Mouse (Mus musculus): Measurements from ENCODE around the gene Adamts2. TPM values are rescaled to one million over a fixed set of nuclear protein-coding genes. Genes with fewer than 3 reads are reported as not detected.
A peak's percentile ranks its signal among the peaks of the same experiment; 100 is the strongest.

Adamts2 gene
- polyA plus RNA-seq (2012; rRNA removed): 8.7 and 10.6 TPM in 2 replicates

DNA sequence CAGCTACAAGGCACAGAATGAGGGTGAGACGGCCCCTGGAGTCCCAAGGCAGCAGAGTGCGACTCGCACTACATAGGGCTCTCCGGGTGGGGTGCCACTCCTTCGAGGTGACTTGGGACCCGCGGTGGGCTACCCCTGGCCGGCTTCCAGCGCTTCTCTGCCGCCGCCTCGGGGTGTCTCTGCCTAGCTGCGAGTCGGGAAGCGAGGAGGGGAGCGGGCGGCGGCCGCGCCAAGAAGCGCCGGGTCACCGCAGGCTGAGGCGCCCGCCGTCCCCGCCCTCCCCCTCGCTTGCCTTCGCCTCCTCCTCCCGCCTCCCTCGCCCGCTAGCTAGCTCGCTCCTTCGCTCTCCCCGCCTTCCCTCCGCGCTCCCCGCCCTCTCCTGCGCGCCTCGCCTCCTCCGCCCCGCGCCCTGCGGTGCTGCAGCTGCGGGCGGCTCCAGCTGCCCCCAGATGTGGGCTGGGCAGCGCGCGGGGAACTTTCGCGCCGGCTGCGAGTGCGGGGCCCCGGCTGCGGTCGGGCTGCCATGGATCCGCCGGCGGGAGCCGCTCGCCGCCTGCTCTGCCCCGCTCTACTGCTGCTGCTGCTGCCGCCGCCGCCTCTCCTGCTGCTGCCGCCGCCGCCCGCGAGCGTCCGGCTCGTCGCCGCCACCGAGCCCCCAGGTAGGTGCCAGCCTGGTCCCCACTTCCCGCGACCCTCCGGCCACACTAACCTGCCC is at the start of gene Adamts2:
Gene Adamts2, plus strand, starts transcription at position 444 of the 715 bp plus-strand sequence.
- peak within 1 kb of the TSS; percentile 42 for H3K4me3 ChIP-seq (ENCODE audit: insufficient read depth, low read length)
- H3K27ac ChIP-seq (ENCODE audit: insufficient read depth, low read length): no peak within 1 kb of the TSS
- TF ChIP-seq CTCF (IDR thresholded peaks at IDR 0.05; ENCODE audit: extremely low read depth, insufficient read depth, low read length) (no peak), POLR2A (IDR thresholded peaks at IDR 0.05; ENCODE audit: extremely low read depth, insufficient read depth, low read length) (no peak)
- no peaks in the 10 kb centered on the region for H3K4me1 ChIP-seq (ENCODE audit: control insufficient read depth, insufficient read depth, low read length)

DNA sequence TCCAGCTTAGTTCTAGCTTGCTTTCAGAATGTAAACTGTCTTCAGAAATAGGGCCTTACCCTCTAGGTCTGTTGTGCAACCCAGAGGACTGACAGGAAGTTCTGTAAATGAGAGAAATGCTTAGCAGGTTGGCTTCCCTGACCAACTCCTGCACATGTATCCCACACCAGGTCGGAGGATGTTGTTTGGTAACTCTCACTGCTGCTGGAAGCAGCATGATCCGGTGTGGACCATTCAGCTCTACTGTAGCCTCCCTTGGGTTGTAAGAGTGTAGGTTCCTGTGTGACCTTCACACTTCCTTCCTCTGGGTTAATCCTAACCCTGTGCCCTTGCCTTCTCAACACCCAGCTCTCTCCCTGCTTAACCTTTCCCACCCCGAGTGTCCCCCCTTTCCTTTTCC is 44.8 kb upstream of the Adamts2 start:
- H3K4me3 ChIP-seq (ENCODE audit: insufficient read depth, low read length): no peak overlapping the region
- no peak overlapping the region for H3K27ac ChIP-seq (ENCODE audit: insufficient read depth, low read length)
- no peaks in the 10 kb centered on the region for H3K4me1 ChIP-seq (ENCODE audit: control insufficient read depth, insufficient read depth, low read length)
- TF ChIP-seq POLR2A (IDR thresholded peaks at IDR 0.05; ENCODE audit: extremely low read depth, insufficient read depth, low read length): no peak
- TF ChIP-seq CTCF (IDR thresholded peaks at IDR 0.05; ENCODE audit: extremely low read depth, insufficient read depth, low read length): no peak

DNA sequence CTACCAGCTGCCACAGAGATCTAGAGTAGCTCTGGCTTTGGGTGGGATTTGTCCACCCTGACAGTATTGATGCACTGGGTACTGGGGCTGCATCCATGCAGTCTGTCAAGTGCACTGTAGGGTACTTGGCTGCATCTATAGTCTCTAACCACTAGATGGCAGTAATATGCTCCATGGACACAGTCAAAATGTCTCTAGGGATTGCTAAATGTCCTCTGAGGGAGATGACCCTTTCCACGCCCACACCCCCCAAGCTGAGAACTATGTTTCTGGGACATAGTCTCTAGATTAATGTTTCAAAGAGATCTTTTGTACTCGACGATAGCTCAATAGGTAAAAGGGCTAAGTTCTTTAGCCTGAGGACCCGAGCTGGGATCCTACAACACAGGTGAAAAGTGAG is 42.8 kb upstream of the Adamts2 start:
- TF ChIP-seq POLR2A (IDR thresholded peaks at IDR 0.05; ENCODE audit: extremely low read depth, insufficient read depth, low read length): no peak
- peak; percentile 40 for TF ChIP-seq CTCF (IDR thresholded peaks at IDR 0.05; ENCODE audit: extremely low read depth, insufficient read depth, low read length)
- H3K27ac ChIP-seq (ENCODE audit: insufficient read depth, low read length): no peak overlapping the region
- no peaks in the 10 kb centered on the region for H3K4me1 ChIP-seq (ENCODE audit: control insufficient read depth, insufficient read depth, low read length)
- no peak overlapping the region for H3K4me3 ChIP-seq (ENCODE audit: insufficient read depth, low read length)

DNA sequence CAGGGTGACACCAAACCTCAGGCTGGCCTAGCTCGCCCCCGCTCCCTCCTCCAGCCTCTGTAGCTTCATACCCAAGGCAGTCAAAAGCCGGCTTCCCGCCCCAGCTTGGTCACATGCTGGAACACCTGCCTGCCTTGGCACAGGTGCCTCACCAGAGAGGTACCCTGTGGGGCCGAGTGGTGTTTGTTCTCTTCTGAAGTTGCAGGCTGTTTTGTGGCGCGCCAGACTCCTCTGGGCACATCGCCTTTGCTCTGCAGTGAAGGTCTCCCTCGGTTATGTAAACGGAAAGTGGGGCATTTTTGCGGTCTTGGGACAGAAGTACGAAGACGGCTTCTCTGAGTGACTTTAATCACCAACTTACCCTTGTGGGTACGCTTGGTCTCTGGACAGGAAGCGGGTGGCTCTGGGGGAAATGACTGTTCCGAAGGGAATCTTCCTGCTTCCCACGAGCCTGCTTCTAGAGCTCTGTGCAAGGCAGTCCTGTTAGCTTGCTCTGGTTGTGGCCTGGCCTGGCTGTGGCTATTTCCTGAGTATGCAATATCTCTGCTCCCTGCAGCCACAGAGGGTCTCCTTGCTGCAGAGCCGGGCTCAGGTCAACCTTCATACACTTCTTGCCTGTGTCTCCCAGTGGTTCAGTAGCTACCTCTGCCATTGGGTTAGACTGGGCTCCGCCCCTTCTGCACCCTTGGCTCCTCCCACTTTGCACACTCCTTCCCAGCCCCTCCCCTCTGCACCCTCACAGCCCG is 36.2 kb upstream of the Adamts2 start:
- Histone ChIP-seq H3K27ac (ENCODE audit: insufficient read depth, low read length) (no peak overlapping the region), H3K4me3 (ENCODE audit: insufficient read depth, low read length) (no peak overlapping the region), H3K4me1 (ENCODE audit: control insufficient read depth, insufficient read depth, low read length) (no peaks in the 10 kb centered on the region)
- TF ChIP-seq POLR2A (IDR thresholded peaks at IDR 0.05; ENCODE audit: extremely low read depth, insufficient read depth, low read length) (no peak), CTCF (IDR thresholded peaks at IDR 0.05; ENCODE audit: extremely low read depth, insufficient read depth, low read length) (no peak)

DNA sequence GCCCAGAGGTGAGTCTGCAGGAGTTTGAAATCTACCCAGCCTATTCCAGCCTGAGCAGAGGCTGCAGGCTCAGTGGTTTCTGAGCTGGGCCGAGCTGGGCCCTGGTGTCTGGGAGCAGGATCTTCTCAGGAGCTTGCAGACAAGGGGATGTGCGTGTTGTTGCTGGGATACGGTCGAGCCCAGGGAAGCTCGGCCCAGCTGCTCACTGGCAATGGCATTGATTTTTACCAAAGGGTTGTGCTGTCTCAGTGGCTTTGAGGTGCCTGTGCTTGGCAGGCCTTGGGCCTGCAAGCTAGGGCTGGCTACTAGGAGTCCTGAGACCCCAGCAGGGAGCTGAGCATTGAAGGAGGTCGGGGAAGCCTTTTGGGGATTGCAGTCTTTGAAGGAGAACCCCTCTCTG is 30.4 kb upstream of the Adamts2 start:
- H3K4me3 ChIP-seq (ENCODE audit: insufficient read depth, low read length): no peak overlapping the region
- H3K4me1 ChIP-seq (ENCODE audit: control insufficient read depth, insufficient read depth, low read length): no peaks in the 10 kb centered on the region
- H3K27ac ChIP-seq (ENCODE audit: insufficient read depth, low read length): no peak overlapping the region
- TF ChIP-seq CTCF (IDR thresholded peaks at IDR 0.05; ENCODE audit: extremely low read depth, insufficient read depth, low read length) (no peak), POLR2A (IDR thresholded peaks at IDR 0.05; ENCODE audit: extremely low read depth, insufficient read depth, low read length) (no peak)

- TF ChIP-seq CTCF (IDR thresholded peaks at IDR 0.05; ENCODE audit: extremely low read depth, insufficient read depth, low read length): no peak
- TF ChIP-seq POLR2A (IDR thresholded peaks at IDR 0.05; ENCODE audit: extremely low read depth, insufficient read depth, low read length): no peak
- no peak overlapping the region for H3K4me3 ChIP-seq (ENCODE audit: insufficient read depth, low read length)
- H3K27ac ChIP-seq (ENCODE audit: insufficient read depth, low read length): no peak overlapping the region
- H3K4me1 ChIP-seq (ENCODE audit: control insufficient read depth, insufficient read depth, low read length): no peaks in the 10 kb centered on the region
Measured at GRCm38 (mm10) chr11:50576521-50576920, 25.4 kb upstream of the Adamts2 start.

- no peaks in the 10 kb centered on the region for H3K4me1 ChIP-seq (ENCODE audit: control insufficient read depth, insufficient read depth, low read length)
- no peak for TF ChIP-seq POLR2A (IDR thresholded peaks at IDR 0.05; ENCODE audit: extremely low read depth, insufficient read depth, low read length)
- TF ChIP-seq CTCF (IDR thresholded peaks at IDR 0.05; ENCODE audit: extremely low read depth, insufficient read depth, low read length): peak; percentile 67
- H3K27ac ChIP-seq (ENCODE audit: insufficient read depth, low read length): no peak overlapping the region
- H3K4me3 ChIP-seq (ENCODE audit: insufficient read depth, low read length): no peak overlapping the region
Measured at GRCm38 (mm10) chr11:50587026-50587425, 14.9 kb upstream of the Adamts2 start.

- Histone ChIP-seq H3K27ac (ENCODE audit: insufficient read depth, low read length) (no peak overlapping the region), H3K4me1 (ENCODE audit: control insufficient read depth, insufficient read depth, low read length) (no peaks in the 10 kb centered on the region), H3K4me3 (ENCODE audit: insufficient read depth, low read length) (no peak overlapping the region)
- TF ChIP-seq POLR2A (IDR thresholded peaks at IDR 0.05; ENCODE audit: extremely low read depth, insufficient read depth, low read length): no peak
- TF ChIP-seq CTCF (IDR thresholded peaks at IDR 0.05; ENCODE audit: extremely low read depth, insufficient read depth, low read length): peak; percentile 50
Measured at GRCm38 (mm10) chr11:50587787-50588186, 14.1 kb upstream of the Adamts2 start.

DNA sequence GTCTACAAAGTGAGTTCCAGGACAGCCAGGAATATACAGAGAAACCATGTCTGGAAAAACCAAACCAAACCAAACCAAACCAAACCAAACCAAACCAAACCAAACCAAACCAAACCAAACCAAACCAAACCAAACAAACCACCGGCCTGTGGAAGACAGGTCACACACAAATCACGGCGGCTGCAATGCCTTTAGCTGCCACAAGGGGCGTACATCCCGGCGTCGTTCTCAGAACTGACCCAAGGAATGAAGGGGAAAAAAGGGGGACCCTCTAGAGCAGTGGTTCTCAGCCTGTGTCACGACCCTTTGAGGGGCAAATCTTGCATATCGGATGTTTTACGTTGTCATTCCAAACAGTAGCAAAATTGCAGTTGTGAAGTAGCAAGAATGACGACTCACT is 12.8 kb upstream of the Adamts2 start:
- no peaks in the 10 kb centered on the region for H3K4me1 ChIP-seq (ENCODE audit: control insufficient read depth, insufficient read depth, low read length)
- TF ChIP-seq CTCF (IDR thresholded peaks at IDR 0.05; ENCODE audit: extremely low read depth, insufficient read depth, low read length) (peak; percentile 55; the same call in 1 of the 2 replicates), POLR2A (IDR thresholded peaks at IDR 0.05; ENCODE audit: extremely low read depth, insufficient read depth, low read length) (no peak)
- no peak overlapping the region for H3K27ac ChIP-seq (ENCODE audit: insufficient read depth, low read length)
- no peak overlapping the region for H3K4me3 ChIP-seq (ENCODE audit: insufficient read depth, low read length)

DNA sequence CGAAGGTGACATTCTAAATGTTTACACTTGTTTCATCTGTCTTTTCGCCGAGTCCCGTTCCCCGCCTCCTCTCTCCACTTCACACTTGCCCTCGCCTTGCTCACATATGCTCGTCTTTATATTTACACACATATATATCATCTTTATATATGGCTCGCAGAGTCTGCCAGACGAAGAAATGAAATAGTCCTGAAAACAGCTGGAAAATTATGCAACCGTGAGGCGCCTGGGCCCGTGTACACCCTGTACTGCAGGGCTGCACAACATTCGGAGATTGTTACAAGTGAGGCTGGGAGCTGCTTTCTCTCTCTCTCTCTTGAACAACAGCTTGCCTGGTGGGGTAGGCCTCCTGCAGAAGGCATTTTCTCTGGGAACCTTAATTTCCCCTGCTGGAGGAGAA is 10.8 kb upstream of the Adamts2 start:
- Histone ChIP-seq H3K4me3 (ENCODE audit: insufficient read depth, low read length) (no peak overlapping the region), H3K27ac (ENCODE audit: insufficient read depth, low read length) (no peak overlapping the region), H3K4me1 (ENCODE audit: control insufficient read depth, insufficient read depth, low read length) (no peaks in the 10 kb centered on the region)
- TF ChIP-seq POLR2A (IDR thresholded peaks at IDR 0.05; ENCODE audit: extremely low read depth, insufficient read depth, low read length) (no peak), CTCF (IDR thresholded peaks at IDR 0.05; ENCODE audit: extremely low read depth, insufficient read depth, low read length) (no peak)

Measured in cortical plate, adult 2 months (tissue).